Mouse (Mus musculus): ENCODE results near the gene Cyp4f15. TPM values are rescaled to one million over a fixed set of nuclear protein-coding genes. Genes with fewer than 3 reads are reported as not detected.

The Cyp4f15 gene
- 0.19 TPM in 1 of 2 replicates, not detected in the other for polyA plus RNA-seq (2015; fragmentation: Nextera tagmentation; extraction: Ambion mirVana)

DNA sequence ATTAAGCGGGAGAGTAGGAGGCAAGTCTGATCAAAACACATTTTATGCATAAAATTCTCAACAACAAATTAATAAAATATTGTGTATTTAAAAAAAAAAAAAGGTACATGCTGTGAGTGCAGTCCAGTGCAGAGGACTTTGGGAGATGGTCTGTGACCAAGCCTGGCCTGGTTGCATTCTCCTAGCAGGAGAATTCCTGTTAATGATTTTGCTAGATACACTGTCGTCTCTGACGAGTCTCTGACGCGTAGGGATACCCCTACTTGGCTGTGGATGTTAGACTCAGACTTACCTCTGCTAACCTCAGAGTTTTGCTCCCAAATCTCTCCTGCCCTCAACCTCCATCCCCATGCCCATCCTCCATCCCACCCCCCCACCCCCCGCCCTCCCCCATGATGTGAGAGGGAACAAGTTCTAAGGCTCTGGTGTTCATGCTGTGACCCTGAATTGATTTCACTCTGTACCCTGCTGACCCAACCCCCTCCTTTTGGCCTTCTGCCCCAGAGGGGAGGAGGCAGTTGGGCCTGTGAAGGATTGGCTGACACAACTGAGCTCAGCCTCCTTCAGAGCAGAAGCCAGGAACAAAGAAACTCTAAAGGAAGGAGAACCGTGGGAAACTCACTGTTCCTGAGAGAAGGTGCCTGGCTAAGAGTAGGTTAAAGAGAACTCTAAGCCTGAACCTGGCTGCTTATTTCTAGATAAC lies at the start of gene Cyp4f15:
TSS of gene Cyp4f15 (plus strand) at position 580 of the 703 bp plus-strand sequence.
- Histone ChIP-seq H3K4me3 (no peak within 1 kb of the TSS), H3K4me1 (replicated peaks) (no peaks in the 10 kb centered on the region), H3K27ac (no peak within 1 kb of the TSS), H3K9ac (no peak within 1 kb of the TSS), H3K4me2 (no peak within 1 kb of the TSS), H3K27me3 (no peaks in the 10 kb centered on the region), H3K36me3 (no peaks in the 10 kb centered on the region), H3K9me3 (replicated peaks) (no peaks in the 10 kb centered on the region)
- 23% methylated on average over 7 of the region's 7 CpGs for WGBS
- ATAC-seq (replicated peaks; ENCODE audit: insufficient number of reproducible peaks, insufficient read depth, low FRiP score, low read depth) = no peak

DNA sequence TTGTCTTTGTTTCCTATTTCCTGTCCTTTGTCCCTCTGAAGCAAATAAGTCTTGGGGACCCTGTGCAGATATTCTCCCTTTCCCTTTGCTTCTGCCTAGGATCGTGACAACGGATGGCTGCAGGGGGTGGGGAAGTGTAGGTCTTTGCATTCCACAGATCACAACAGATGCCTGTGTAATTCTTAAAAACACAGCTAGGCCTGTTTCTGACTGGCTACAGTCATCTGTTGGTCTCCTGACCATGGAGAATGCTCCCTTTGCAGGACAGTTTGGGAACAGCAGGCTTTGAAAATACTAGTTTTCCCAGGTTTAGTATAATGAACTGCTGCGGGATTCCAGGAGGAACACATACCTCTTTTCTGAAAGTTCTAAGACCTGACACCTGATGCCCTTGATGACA lies 49.1 kb upstream of the Cyp4f15 start:
- Histone ChIP-seq H3K36me3 (no peaks in the 10 kb centered on the region), H3K4me2 (no peak overlapping the region), H3K4me3 (no peak overlapping the region), H3K9ac (no peak overlapping the region), H3K9me3 (replicated peaks) (no peaks in the 10 kb centered on the region), H3K27ac (no peak overlapping the region), H3K4me1 (replicated peaks) (peaks cover 4% of the 10 kb centered on the region), H3K27me3 (no peaks in the 10 kb centered on the region)
- no peak for ATAC-seq (replicated peaks; ENCODE audit: insufficient number of reproducible peaks, insufficient read depth, low FRiP score, low read depth)
- 42% methylated on average over 3 of the region's 3 CpGs for WGBS

DNA sequence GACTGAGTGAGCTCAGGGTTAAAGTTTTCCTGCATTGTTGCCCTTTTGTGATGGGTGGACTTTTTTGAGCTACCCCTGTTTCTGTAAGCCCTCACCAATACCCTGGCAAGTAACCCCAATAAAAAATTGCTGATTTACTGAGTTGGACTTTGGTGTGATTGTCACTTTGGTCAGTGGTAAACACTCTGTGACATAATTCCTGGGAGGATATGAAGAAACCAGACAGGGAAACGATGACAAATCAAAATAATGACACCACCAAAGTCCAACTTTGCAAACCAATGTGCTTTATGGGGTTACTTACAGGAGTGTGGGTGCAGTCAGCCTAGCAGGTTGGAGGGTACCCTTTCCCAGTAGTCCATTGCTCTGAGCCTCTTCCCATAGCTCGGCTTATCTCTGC lies 48.3 kb upstream of the Cyp4f15 start:
- ATAC-seq (replicated peaks; ENCODE audit: insufficient number of reproducible peaks, insufficient read depth, low FRiP score, low read depth) = no peak
- WGBS = 77% methylated on average over 2 of the region's 2 CpGs

DNA sequence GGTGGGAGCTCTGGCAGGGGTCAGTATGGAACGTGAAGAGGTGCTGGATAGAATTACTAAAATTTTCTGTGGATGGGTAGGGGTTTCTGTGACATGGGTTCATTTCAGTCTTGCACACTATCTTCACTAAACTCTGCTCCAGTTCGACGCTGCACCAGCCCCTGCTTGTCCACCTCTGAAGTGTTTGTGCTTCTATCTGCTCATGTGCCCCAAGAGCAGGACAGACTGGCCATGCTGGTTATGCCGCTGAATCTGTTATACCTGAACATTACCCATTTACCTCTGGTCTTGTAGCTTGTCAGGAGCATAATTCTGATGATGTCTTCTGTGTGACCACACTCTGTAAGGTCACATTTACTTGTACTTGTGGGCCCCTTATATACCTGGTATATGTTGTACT lies 38.8 kb upstream of the Cyp4f15 start:
- no peak overlapping the region for H3K9ac ChIP-seq
- no peaks in the 10 kb centered on the region for H3K36me3 ChIP-seq
- no peaks in the 10 kb centered on the region for H3K27me3 ChIP-seq
- no peaks in the 10 kb centered on the region for H3K4me1 ChIP-seq (replicated peaks)
- H3K27ac ChIP-seq = no peak overlapping the region
- WGBS = 80% methylated on average over 4 of the region's 4 CpGs
- no peaks in the 10 kb centered on the region for H3K9me3 ChIP-seq (replicated peaks)
- no peak overlapping the region for H3K4me2 ChIP-seq
- no peak for ATAC-seq (replicated peaks; ENCODE audit: insufficient number of reproducible peaks, insufficient read depth, low FRiP score, low read depth)
- H3K4me3 ChIP-seq = no peak overlapping the region

More for the DNA sequence above, 48.3 kb upstream of the Cyp4f15 start:
- H3K9ac ChIP-seq = no peak overlapping the region
- H3K4me1 ChIP-seq (replicated peaks) = peaks cover 4% of the 10 kb centered on the region
- no peaks in the 10 kb centered on the region for H3K36me3 ChIP-seq
- H3K27me3 ChIP-seq = no peaks in the 10 kb centered on the region
- no peak overlapping the region for H3K27ac ChIP-seq
- no peak overlapping the region for H3K4me3 ChIP-seq
- no peak overlapping the region for H3K4me2 ChIP-seq
- H3K9me3 ChIP-seq (replicated peaks) = no peaks in the 10 kb centered on the region

DNA sequence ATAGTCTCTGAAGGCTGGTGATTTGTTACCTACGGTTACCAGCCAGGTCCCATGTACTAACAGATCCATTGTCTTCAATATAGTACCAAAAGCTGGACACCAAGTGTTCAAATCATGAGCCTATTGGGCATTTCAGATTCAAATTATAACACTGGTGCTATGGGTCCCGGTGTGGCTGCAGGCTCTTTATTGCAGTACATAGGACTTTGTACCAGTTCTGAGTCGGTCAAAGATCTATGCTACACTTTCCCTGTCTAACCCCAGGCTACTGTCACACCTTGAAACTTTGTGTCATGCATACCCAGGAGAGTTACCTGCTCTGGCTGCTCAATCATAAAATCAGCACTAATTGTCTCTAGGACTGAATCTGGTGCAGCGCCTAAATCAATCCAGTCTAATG lies 31.6 kb upstream of the Cyp4f15 start:
- 86% methylated on average over 4 of the region's 4 CpGs for WGBS
- Histone ChIP-seq H3K4me2 (no peak overlapping the region), H3K9ac (no peak overlapping the region), H3K36me3 (no peaks in the 10 kb centered on the region), H3K9me3 (replicated peaks) (0 out of 2 replicates have a peak, but pooled peaks cover 2% of the 10 kb centered on the region), H3K4me1 (replicated peaks) (peaks cover 3% of the 10 kb centered on the region), H3K4me3 (no peak overlapping the region), H3K27me3 (no peaks in the 10 kb centered on the region), H3K27ac (no peak overlapping the region)
- ATAC-seq (replicated peaks; ENCODE audit: insufficient number of reproducible peaks, insufficient read depth, low FRiP score, low read depth) = no peak

DNA sequence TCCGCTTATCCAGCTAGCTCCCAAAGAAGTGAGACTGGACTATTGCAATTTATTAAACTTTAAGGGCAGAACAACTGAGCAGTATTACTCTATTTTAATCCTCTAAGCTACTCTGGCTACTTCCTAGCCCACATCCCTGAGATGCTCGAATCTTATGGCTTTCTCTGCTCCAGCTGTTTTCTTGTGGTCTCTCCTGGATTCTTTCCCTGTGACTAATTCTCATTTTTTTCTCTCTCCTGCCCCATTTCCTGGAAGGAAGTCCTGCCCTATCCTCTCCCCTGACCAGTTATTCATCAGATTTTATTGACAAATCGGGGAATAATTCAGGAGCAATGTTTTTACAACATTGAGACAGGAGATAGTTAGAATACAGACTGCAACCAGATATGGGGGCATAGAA lies 28.4 kb upstream of the Cyp4f15 start:
- peaks cover 5% of the 10 kb centered on the region for H3K4me1 ChIP-seq (replicated peaks)
- H3K27ac ChIP-seq = no peak overlapping the region
- 61% methylated on average over 3 of the region's 3 CpGs for WGBS
- no peak for ATAC-seq (replicated peaks; ENCODE audit: insufficient number of reproducible peaks, insufficient read depth, low FRiP score, low read depth)
- no peak overlapping the region for H3K4me3 ChIP-seq
- 0 out of 2 replicates have a peak, but pooled peaks cover under 1% of the 10 kb centered on the region for H3K9me3 ChIP-seq (replicated peaks)
- H3K4me2 ChIP-seq = no peak overlapping the region
- no peak overlapping the region for H3K9ac ChIP-seq
- no peaks in the 10 kb centered on the region for H3K36me3 ChIP-seq
- H3K27me3 ChIP-seq = no peaks in the 10 kb centered on the region

DNA sequence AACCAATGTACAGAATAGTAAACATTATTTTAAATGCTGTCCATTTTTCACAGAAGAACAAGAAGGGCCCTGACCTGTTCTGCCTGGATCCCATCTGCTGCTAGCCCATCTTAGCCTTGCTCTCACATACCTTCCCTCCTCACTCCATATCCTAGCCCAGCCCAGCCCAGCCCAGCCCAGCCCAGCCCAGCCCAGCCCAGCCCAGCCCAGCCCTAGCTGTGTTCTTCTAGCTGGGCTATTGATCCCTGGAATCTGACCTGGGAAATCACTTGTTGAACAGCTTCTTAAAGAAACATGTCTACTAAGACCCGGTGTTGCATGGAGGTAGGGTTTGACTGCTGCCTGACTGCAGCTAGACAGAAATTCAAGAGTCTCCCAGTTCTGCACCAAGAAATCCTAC lies 27.2 kb upstream of the Cyp4f15 start:
- Histone ChIP-seq H3K36me3 (no peaks in the 10 kb centered on the region), H3K9me3 (replicated peaks) (no peaks in the 10 kb centered on the region), H3K4me2 (no peak overlapping the region), H3K9ac (no peak overlapping the region), H3K4me1 (replicated peaks) (peaks cover 5% of the 10 kb centered on the region), H3K27me3 (no peaks in the 10 kb centered on the region), H3K4me3 (no peak overlapping the region), H3K27ac (no peak overlapping the region)
- ATAC-seq (replicated peaks; ENCODE audit: insufficient number of reproducible peaks, insufficient read depth, low FRiP score, low read depth) = no peak
- 73% methylated on average over 1 of the region's 1 CpGs for WGBS

DNA sequence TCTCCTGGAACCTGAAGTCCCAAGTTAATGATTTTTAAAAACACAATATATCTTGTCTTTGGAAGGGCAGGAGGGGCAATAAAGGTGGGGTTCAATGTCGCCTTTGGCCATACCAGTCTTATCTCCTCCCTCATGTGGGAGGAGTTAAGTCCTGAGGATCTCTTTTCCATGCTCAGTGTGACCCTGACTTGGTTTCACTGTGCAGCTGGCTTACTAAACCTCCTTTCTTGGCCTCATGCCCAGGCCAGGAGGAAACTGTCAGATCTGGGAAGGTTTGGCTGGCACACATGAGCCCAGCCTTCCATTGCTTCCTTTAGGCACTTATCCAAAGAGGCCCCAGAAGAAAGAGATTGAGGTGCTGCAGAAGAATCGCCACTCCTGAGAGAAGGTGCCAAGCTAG lies 26.7 kb upstream of the Cyp4f15 start, which contains the start of gene Cyp4f40:
TSS of gene Cyp4f40 (plus strand) at position 189 of the 400 bp plus-strand sequence.
- H3K27me3 ChIP-seq = no peaks in the 10 kb centered on the region
- H3K4me3 ChIP-seq = no peak within 1 kb of the TSS
- no peak within 1 kb of the TSS for H3K27ac ChIP-seq
- no peak; the same call in 1 of the 2 replicates for ATAC-seq (replicated peaks; ENCODE audit: insufficient number of reproducible peaks, insufficient read depth, low FRiP score, low read depth)
- 29% methylated on average over 2 of the region's 2 CpGs for WGBS
- H3K36me3 ChIP-seq = no peaks in the 10 kb centered on the region
- H3K4me1 ChIP-seq (replicated peaks) = peaks cover 5% of the 10 kb centered on the region
- no peak within 1 kb of the TSS for H3K4me2 ChIP-seq
- no peaks in the 10 kb centered on the region for H3K9me3 ChIP-seq (replicated peaks)
- no peak within 1 kb of the TSS for H3K9ac ChIP-seq

DNA sequence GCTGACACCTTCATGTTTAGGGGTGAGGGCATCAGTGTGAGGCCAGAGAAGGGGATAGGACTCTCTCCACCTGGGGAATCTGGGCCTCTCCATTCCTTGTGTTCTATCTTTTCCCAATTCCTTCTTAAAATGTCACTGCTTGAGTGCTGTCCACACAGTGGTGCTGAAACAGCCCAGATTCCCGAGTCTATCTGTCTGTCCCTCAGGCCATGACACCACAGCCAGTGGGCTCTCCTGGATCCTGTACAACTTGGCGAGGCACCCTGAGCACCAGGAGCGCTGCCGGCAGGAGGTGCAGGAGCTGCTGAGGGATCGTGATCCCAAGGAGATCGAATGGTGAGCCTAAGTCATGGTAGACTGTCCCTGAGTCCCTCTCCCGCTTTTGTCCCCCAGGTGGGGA lies 11.5 kb upstream of the Cyp4f15 start:
- H3K4me1 ChIP-seq (replicated peaks) = no peaks in the 10 kb centered on the region
- no peak overlapping the region for H3K27ac ChIP-seq
- no peak overlapping the region for H3K4me3 ChIP-seq
- H3K27me3 ChIP-seq = no peaks in the 10 kb centered on the region
- H3K9ac ChIP-seq = no peak overlapping the region
- no peaks in the 10 kb centered on the region for H3K9me3 ChIP-seq (replicated peaks)
- H3K4me2 ChIP-seq = no peak overlapping the region
- no peak for ATAC-seq (replicated peaks; ENCODE audit: insufficient number of reproducible peaks, insufficient read depth, low FRiP score, low read depth)
- 58% methylated on average over 7 of the region's 7 CpGs for WGBS
- no peaks in the 10 kb centered on the region for H3K36me3 ChIP-seq

DNA sequence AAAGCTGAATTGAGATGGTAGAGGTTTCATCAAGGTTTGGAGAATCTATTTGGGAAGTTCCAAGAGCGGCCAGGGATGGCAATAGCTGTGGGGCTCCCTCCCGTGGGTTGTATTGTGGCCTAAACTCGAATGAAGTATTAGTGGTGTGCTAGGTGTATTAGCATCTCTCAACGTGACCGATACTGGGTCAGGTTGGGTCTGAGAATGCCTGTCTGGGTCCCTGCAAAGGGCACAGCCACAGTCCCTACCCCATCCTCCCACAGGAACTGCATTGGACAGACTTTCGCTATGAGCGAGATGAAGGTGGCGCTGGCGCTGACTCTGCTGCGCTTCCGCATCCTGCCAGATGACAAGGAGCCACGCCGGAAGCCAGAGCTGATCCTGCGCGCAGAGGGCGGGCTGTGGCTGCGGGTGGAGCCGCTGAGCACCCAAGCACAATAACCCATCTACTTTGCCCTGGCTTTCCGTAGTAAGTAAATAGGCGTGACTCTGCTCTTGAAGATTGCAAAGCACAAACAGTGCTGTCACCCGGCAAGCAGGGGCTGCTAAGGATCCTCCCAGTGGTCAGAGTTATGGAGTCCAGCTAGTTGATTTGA lies 9.3 kb upstream of the Cyp4f15 start:
- ATAC-seq (replicated peaks; ENCODE audit: insufficient number of reproducible peaks, insufficient read depth, low FRiP score, low read depth) = no peak
- Histone ChIP-seq H3K27ac (no peak overlapping the region), H3K36me3 (no peaks in the 10 kb centered on the region), H3K9ac (no peak overlapping the region), H3K4me2 (peak overlapping the region; percentile 36; the same call in 1 of the 2 replicates), H3K9me3 (replicated peaks) (no peaks in the 10 kb centered on the region), H3K4me3 (no peak overlapping the region), H3K4me1 (replicated peaks) (no peaks in the 10 kb centered on the region), H3K27me3 (no peaks in the 10 kb centered on the region)
- 41% methylated on average over 21 of the region's 21 CpGs for WGBS

DNA sequence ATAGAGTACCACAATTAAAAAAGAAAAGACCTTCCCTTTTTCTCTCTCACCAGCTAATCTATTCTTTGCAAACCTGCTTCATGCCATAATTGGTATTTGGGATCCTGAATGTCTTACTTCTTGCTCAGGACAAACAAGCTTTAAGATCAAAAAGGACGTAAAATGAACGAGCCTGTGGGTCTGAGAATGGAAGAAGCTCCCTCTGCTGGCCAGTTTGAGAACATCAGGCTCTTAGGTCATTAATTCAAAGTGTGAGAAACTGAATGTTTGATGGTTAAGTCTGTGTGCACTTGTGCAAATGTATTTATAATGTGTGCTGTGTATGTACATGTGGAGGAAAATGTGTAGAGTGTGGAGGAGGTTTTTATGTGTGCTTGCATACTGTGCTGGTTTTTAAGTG lies 5.0 kb upstream of the Cyp4f15 start:
- H3K27me3 ChIP-seq = no peaks in the 10 kb centered on the region
- no peak overlapping the region for H3K27ac ChIP-seq
- no peak overlapping the region for H3K4me2 ChIP-seq
- WGBS = 27% methylated on average over 2 of the region's 2 CpGs
- H3K4me3 ChIP-seq = no peak overlapping the region
- no peaks in the 10 kb centered on the region for H3K36me3 ChIP-seq
- no peak overlapping the region for H3K9ac ChIP-seq
- ATAC-seq (replicated peaks; ENCODE audit: insufficient number of reproducible peaks, insufficient read depth, low FRiP score, low read depth) = no peak
- H3K4me1 ChIP-seq (replicated peaks) = no peaks in the 10 kb centered on the region
- no peaks in the 10 kb centered on the region for H3K9me3 ChIP-seq (replicated peaks)

DNA sequence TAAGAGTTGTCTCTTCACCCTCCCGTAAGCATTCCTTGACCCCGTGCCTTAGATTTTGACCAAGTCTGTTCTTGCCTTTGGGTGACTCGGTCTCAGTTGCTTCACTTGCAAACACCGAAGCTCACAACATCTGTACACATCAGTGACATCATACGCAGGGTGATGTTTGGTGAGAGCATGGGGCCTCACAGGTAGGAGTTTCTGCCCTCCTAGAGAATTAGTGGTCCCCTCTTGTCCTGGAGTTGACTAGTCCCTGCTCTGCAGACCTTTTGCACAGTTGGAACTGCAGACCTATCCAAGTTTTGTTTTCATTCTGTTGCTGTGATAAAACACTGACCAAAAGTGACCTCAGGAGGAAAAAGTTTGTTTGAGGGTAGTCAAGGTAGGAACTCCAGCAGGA lies 1.3 kb downstream of the Cyp4f15 start:
- no peak overlapping the region for H3K9ac ChIP-seq
- no peak overlapping the region for H3K4me3 ChIP-seq
- no peak for ATAC-seq (replicated peaks; ENCODE audit: insufficient number of reproducible peaks, insufficient read depth, low FRiP score, low read depth)
- H3K27ac ChIP-seq = no peak overlapping the region
- H3K4me2 ChIP-seq = no peak overlapping the region
- no peaks in the 10 kb centered on the region for H3K4me1 ChIP-seq (replicated peaks)
- no peaks in the 10 kb centered on the region for H3K36me3 ChIP-seq
- WGBS = 79% methylated on average over 5 of the region's 5 CpGs
- H3K27me3 ChIP-seq = no peaks in the 10 kb centered on the region
- H3K9me3 ChIP-seq (replicated peaks) = no peaks in the 10 kb centered on the region

Measured in heart, embryonic 15.5 days (tissue).